Mouse (Mus musculus) intestine, postnatal 0 days (tissue): ENCODE measurements around the gene Fbxl8. TPM values are rescaled to one million over a fixed set of nuclear protein-coding genes. Genes with fewer than 3 reads are reported as not detected.

ENCODE experiments used
- ATAC-seq: fragments of 200-750 bp; cut with Nextera tagmentation; 2 replicates; pipeline ENCODE4 v1.8.0; 2017; ENCODE audit warnings: mild to moderate bottlenecking, moderate TSS enrichment, moderate library complexity
- H3K27ac ChIP-seq: fragments of 300-500 bp; sonication (generic); 2 replicates; pipeline ENCODE4 v1.5.1; 2014; ENCODE audit warnings: mild to moderate bottlenecking, low read depth, low read length, moderate library complexity
- H3K27me3 ChIP-seq: fragments of 300-500 bp; sonication (generic); replicated peaks from 2 replicates; pipeline ENCODE4 v1.6.1; 2014; ENCODE audit warnings: low read length, mixed read lengths; ENCODE audit not compliant: control insufficient read depth, insufficient read depth
- H3K36me3 ChIP-seq: fragments of 300-500 bp; sonication (generic); 2 replicates; pipeline ENCODE4 v1.6.1; 2014; ENCODE audit warnings: mild to moderate bottlenecking, moderate library complexity; ENCODE audit not compliant: control insufficient read depth, insufficient read depth
- H3K4me1 ChIP-seq: fragments of 300-500 bp; sonication (generic); replicated peaks from 2 replicates; pipeline ENCODE4 v1.6.1; 2014; ENCODE audit warnings: antibody characterized with exemption, low read length, mixed read lengths; ENCODE audit not compliant: control insufficient read depth, insufficient read depth
- H3K4me2 ChIP-seq: fragments of 300-500 bp; sonication (generic); replicated peaks from 2 replicates; pipeline ENCODE4 v1.6.1; 2014; ENCODE audit warnings: low read depth, mild to moderate bottlenecking, moderate library complexity
- H3K4me3 ChIP-seq: fragments of 300-500 bp; sonication (generic); 2 replicates; pipeline ENCODE4 v1.5.1; 2014; ENCODE audit warnings: low read depth, low read length
- H3K9ac ChIP-seq: fragments of 300-500 bp; sonication (generic); 2 replicates; pipeline ENCODE4 v1.6.1; 2014; ENCODE audit warnings: mild to moderate bottlenecking, low read depth, low read length
- H3K9me3 ChIP-seq: fragments of 300-500 bp; sonication (generic); 2 replicates; pipeline ENCODE4 v1.6.1; 2016; ENCODE audit warnings: mixed run types; ENCODE audit not compliant: control insufficient read depth
- CTCF ChIP-seq: sonication (generic); IDR thresholded peaks from 2 replicates; pipeline ENCODE4 v1.5.1; 2016; ENCODE audit warnings: low read depth, mild to moderate bottlenecking, control low read depth, antibody characterized with exemption, moderate library complexity
- whole genome bisulfite sequencing: fragments of 180-500 bp; shearing (Covaris S2); extraction: QIAGEN DNeasy Blood & Tissue Kit; methylation state at CpG from one replicate; pipeline ENCODE4 v1.1.7; 2014; 5-methylcytosine and 5-hydroxymethylcytosine counted together
- polyA plus RNA-seq: library from polyadenylated mRNA; unstranded; fragments of >200 nt; fragmentation: Nextera tagmentation; extraction: Ambion mirVana; gene quantifications from 2 replicates; pipeline ENCODE4 v1.2.1, GENCODE M21; 2015

Fbxl8 gene
- polyA plus RNA-seq, 1 experiment from 2014 or later, result 6.0 TPM

- 22% methylated on average over 5 of the region's 5 CpGs for WGBS
- Histone ChIP-seq H3K27me3 (no peaks in the 10 kb centered on the region), H3K4me2 (peak overlapping the region; percentile 82), H3K4me1 (peaks cover 4% of the 10 kb centered on the region; the same call in 1 of the 2 replicates), H3K9me3 (no peaks in the 10 kb centered on the region), H3K27ac (peak overlapping the region; percentile 91; the same call in 1 of the 2 replicates), H3K9ac (peak overlapping the region; percentile 65), H3K4me3 (peak overlapping the region; percentile 46), H3K36me3 (peaks cover 62% of the 10 kb centered on the region)
- peak; percentile 26 for TF ChIP-seq CTCF
- ATAC-seq, result no peak
These were observed 41.8 kb downstream of the Fbxl8 start for GRCm38 (mm10) chr8:105306146-105306691.

- Histone ChIP-seq H3K27me3 (no peaks in the 10 kb centered on the region), H3K4me2 (no peak overlapping the region), H3K9ac (no peak overlapping the region), H3K27ac (no peak overlapping the region), H3K4me1 (peaks cover 4% of the 10 kb centered on the region; the same call in 1 of the 2 replicates), H3K36me3 (peaks cover 58% of the 10 kb centered on the region), H3K9me3 (no peaks in the 10 kb centered on the region), H3K4me3 (no peak overlapping the region)
- ATAC-seq, result no peak
- 94% methylated on average over 13 of the region's 13 CpGs for WGBS
- no peak for TF ChIP-seq CTCF
These were observed 43.2 kb downstream of the Fbxl8 start for GRCm38 (mm10) chr8:105307670-105308069.

GRCm38 (mm10) chr8:105308428-105308827 lies 44.0 kb downstream of the Fbxl8 start:
- Histone ChIP-seq H3K27me3 (no peaks in the 10 kb centered on the region), H3K36me3 (peaks cover 62% of the 10 kb centered on the region), H3K9me3 (no peaks in the 10 kb centered on the region), H3K27ac (no peak overlapping the region), H3K4me3 (no peak overlapping the region), H3K4me2 (no peak overlapping the region), H3K9ac (no peak overlapping the region), H3K4me1 (peaks cover 4% of the 10 kb centered on the region; the same call in 1 of the 2 replicates)
- WGBS, result 92% methylated on average over 10 of the region's 10 CpGs
- TF ChIP-seq CTCF, result no peak
- no peak for ATAC-seq

- H3K27ac ChIP-seq, result no peak overlapping the region
- no peak for TF ChIP-seq CTCF
- peaks cover 4% of the 10 kb centered on the region; the same call in 1 of the 2 replicates for H3K4me1 ChIP-seq
- peaks cover 65% of the 10 kb centered on the region for H3K36me3 ChIP-seq
- H3K27me3 ChIP-seq, result no peaks in the 10 kb centered on the region
- H3K9ac ChIP-seq, result no peak overlapping the region
- ATAC-seq, result no peak
- no peak overlapping the region for H3K4me3 ChIP-seq
- WGBS, result 84% methylated on average over 15 of the region's 15 CpGs
- H3K4me2 ChIP-seq, result no peak overlapping the region
- no peaks in the 10 kb centered on the region for H3K9me3 ChIP-seq
These were observed 44.8 kb downstream of the Fbxl8 start for GRCm38 (mm10) chr8:105309142-105309847.

- no peak overlapping the region for H3K9ac ChIP-seq
- no peak overlapping the region for H3K4me3 ChIP-seq
- H3K36me3 ChIP-seq, result peaks cover 70% of the 10 kb centered on the region
- no peaks in the 10 kb centered on the region for H3K9me3 ChIP-seq
- H3K4me1 ChIP-seq, result peaks cover 2% of the 10 kb centered on the region; the same call in 1 of the 2 replicates
- TF ChIP-seq CTCF, result no peak
- no peak overlapping the region for H3K27ac ChIP-seq
- WGBS, result 84% methylated on average over 8 of the region's 8 CpGs
- no peaks in the 10 kb centered on the region for H3K27me3 ChIP-seq
- H3K4me2 ChIP-seq, result no peak overlapping the region
- no peak for ATAC-seq
These were observed 45.7 kb downstream of the Fbxl8 start for GRCm38 (mm10) chr8:105310118-105310517.

GRCm38 (mm10) chr8:105311718-105312117 lies 47.3 kb downstream of the Fbxl8 start:
- Histone ChIP-seq H3K4me1 (no peaks in the 10 kb centered on the region), H3K36me3 (peaks cover 86% of the 10 kb centered on the region), H3K9ac (no peak overlapping the region), H3K27ac (no peak overlapping the region), H3K4me2 (no peak overlapping the region), H3K4me3 (no peak overlapping the region), H3K27me3 (no peaks in the 10 kb centered on the region), H3K9me3 (no peaks in the 10 kb centered on the region)
- 0 out of 2 replicates have a peak, but pooled peaks have one; percentile 27 for TF ChIP-seq CTCF
- 70% methylated on average over 1 of the region's 1 CpGs for WGBS
- no peak for ATAC-seq
